Mouse (Mus musculus): ENCODE results near the gene Spsb1. TPM values are rescaled to one million over a fixed set of nuclear protein-coding genes. Genes with fewer than 3 reads are reported as not detected.

Gene Spsb1
- polyA plus RNA-seq, 1 experiment, result 0.75 TPM

GRCm38 (mm10) chr4:149855892-149856807 is 98.7 kb downstream of the Spsb1 start:
- H3K4me3 ChIP-seq (replicated peaks), result peak overlapping the region; percentile 71

GRCm38 (mm10) chr4:149855180-149855891 is 99.5 kb downstream of the Spsb1 start:
- Histone ChIP-seq H3K4me3 (replicated peaks) (no peak overlapping the region), H3K4me1 (peaks cover 28% of the 10 kb centered on the region), H3K27me3 (replicated peaks) (peaks cover 72% of the 10 kb centered on the region), H3K36me3 (replicated peaks; ENCODE audit: low read length) (no peaks in the 10 kb centered on the region), H3K9me3 (peaks cover 17% of the 10 kb centered on the region)
- TF ChIP-seq FLI1 (IDR thresholded peaks at IDR 0.05; ENCODE audit: low read length), result no peak
- no peak for TF ChIP-seq GATA1 (IDR thresholded peaks at IDR 0.05; ENCODE audit: borderline replicate concordance, low read length)

More at GRCm38 (mm10) chr4:149855892-149856807, 98.7 kb downstream of the Spsb1 start:
- H3K4me1 ChIP-seq, result peaks cover 28% of the 10 kb centered on the region
- peaks cover 74% of the 10 kb centered on the region for H3K27me3 ChIP-seq (replicated peaks)
- TF ChIP-seq FLI1 (IDR thresholded peaks at IDR 0.05; ENCODE audit: low read length) (no peak), GATA1 (IDR thresholded peaks at IDR 0.05; ENCODE audit: borderline replicate concordance, low read length) (no peak)
- H3K9me3 ChIP-seq, result peaks cover 17% of the 10 kb centered on the region
- H3K36me3 ChIP-seq (replicated peaks; ENCODE audit: low read length), result no peaks in the 10 kb centered on the region

GRCm38 (mm10) chr4:149854770-149855169 is 100.1 kb downstream of the Spsb1 start:
- Histone ChIP-seq H3K27me3 (replicated peaks) (peaks cover 74% of the 10 kb centered on the region), H3K36me3 (replicated peaks; ENCODE audit: low read length) (no peaks in the 10 kb centered on the region), H3K4me1 (peaks cover 28% of the 10 kb centered on the region), H3K9me3 (peaks cover 20% of the 10 kb centered on the region), H3K4me3 (replicated peaks) (no peak overlapping the region)
- TF ChIP-seq FLI1 (IDR thresholded peaks at IDR 0.05; ENCODE audit: low read length) (no peak), GATA1 (IDR thresholded peaks at IDR 0.05; ENCODE audit: borderline replicate concordance, low read length) (no peak)

GRCm38 (mm10) chr4:149854301-149854708 is 100.5 kb downstream of the Spsb1 start:
- peaks cover 25% of the 10 kb centered on the region for H3K9me3 ChIP-seq
- TF ChIP-seq GATA1 (IDR thresholded peaks at IDR 0.05; ENCODE audit: borderline replicate concordance, low read length) (no peak), FLI1 (IDR thresholded peaks at IDR 0.05; ENCODE audit: low read length) (no peak)
- H3K36me3 ChIP-seq (replicated peaks; ENCODE audit: low read length), result no peaks in the 10 kb centered on the region
- no peak overlapping the region for H3K4me3 ChIP-seq (replicated peaks)
- H3K27me3 ChIP-seq (replicated peaks), result peaks cover 74% of the 10 kb centered on the region
- H3K4me1 ChIP-seq, result peaks cover 28% of the 10 kb centered on the region

GRCm38 (mm10) chr4:149853698-149854284 is 101.1 kb downstream of the Spsb1 start:
- peaks cover 28% of the 10 kb centered on the region for H3K4me1 ChIP-seq
- no peaks in the 10 kb centered on the region for H3K36me3 ChIP-seq (replicated peaks; ENCODE audit: low read length)
- H3K4me3 ChIP-seq (replicated peaks), result no peak overlapping the region
- H3K9me3 ChIP-seq, result peaks cover 25% of the 10 kb centered on the region
- TF ChIP-seq FLI1 (IDR thresholded peaks at IDR 0.05; ENCODE audit: low read length) (no peak), GATA1 (IDR thresholded peaks at IDR 0.05; ENCODE audit: borderline replicate concordance, low read length) (no peak)
- H3K27me3 ChIP-seq (replicated peaks), result peaks cover 74% of the 10 kb centered on the region

GRCm38 (mm10) chr4:149851554-149851953 is 103.3 kb downstream of the Spsb1 start:
- peaks cover 68% of the 10 kb centered on the region for H3K27me3 ChIP-seq (replicated peaks)
- no peak overlapping the region for H3K4me3 ChIP-seq (replicated peaks)
- peaks cover 25% of the 10 kb centered on the region for H3K9me3 ChIP-seq
- peaks cover 29% of the 10 kb centered on the region for H3K4me1 ChIP-seq
- TF ChIP-seq FLI1 (IDR thresholded peaks at IDR 0.05; ENCODE audit: low read length), result no peak
- no peak for TF ChIP-seq GATA1 (IDR thresholded peaks at IDR 0.05; ENCODE audit: borderline replicate concordance, low read length)
- no peaks in the 10 kb centered on the region for H3K36me3 ChIP-seq (replicated peaks; ENCODE audit: low read length)

GRCm38 (mm10) chr4:149850674-149851073 is 104.2 kb downstream of the Spsb1 start:
- no peak for TF ChIP-seq FLI1 (IDR thresholded peaks at IDR 0.05; ENCODE audit: low read length)
- no peak for TF ChIP-seq GATA1 (IDR thresholded peaks at IDR 0.05; ENCODE audit: borderline replicate concordance, low read length)
- Histone ChIP-seq H3K4me1 (peaks cover 20% of the 10 kb centered on the region), H3K9me3 (peaks cover 25% of the 10 kb centered on the region), H3K36me3 (replicated peaks; ENCODE audit: low read length) (no peaks in the 10 kb centered on the region), H3K27me3 (replicated peaks) (peaks cover 62% of the 10 kb centered on the region), H3K4me3 (replicated peaks) (no peak overlapping the region)

- Histone ChIP-seq H3K9me3 (peaks cover 25% of the 10 kb centered on the region), H3K36me3 (replicated peaks; ENCODE audit: low read length) (no peaks in the 10 kb centered on the region), H3K4me1 (peaks cover 16% of the 10 kb centered on the region), H3K4me3 (replicated peaks) (no peak overlapping the region), H3K27me3 (replicated peaks) (peaks cover 59% of the 10 kb centered on the region)
- no peak for TF ChIP-seq FLI1 (IDR thresholded peaks at IDR 0.05; ENCODE audit: low read length)
- TF ChIP-seq GATA1 (IDR thresholded peaks at IDR 0.05; ENCODE audit: borderline replicate concordance, low read length), result no peak
Observed at GRCm38 (mm10) chr4:149850045-149850444, 104.8 kb downstream of the Spsb1 start.

GRCm38 (mm10) chr4:149849035-149849434 is 105.8 kb downstream of the Spsb1 start:
- Histone ChIP-seq H3K27me3 (replicated peaks) (peaks cover 56% of the 10 kb centered on the region), H3K36me3 (replicated peaks; ENCODE audit: low read length) (no peaks in the 10 kb centered on the region), H3K4me1 (peaks cover 9% of the 10 kb centered on the region), H3K4me3 (replicated peaks) (no peak overlapping the region), H3K9me3 (peaks cover 25% of the 10 kb centered on the region)
- no peak for TF ChIP-seq GATA1 (IDR thresholded peaks at IDR 0.05; ENCODE audit: borderline replicate concordance, low read length)
- TF ChIP-seq FLI1 (IDR thresholded peaks at IDR 0.05; ENCODE audit: low read length), result no peak
